Mouse (Mus musculus): ENCODE measurements around the gene Gm10719.
"Not testable (repeated sequence)": the region's sequence is repeated elsewhere in the genome, so short reads cannot be mapped to it uniquely, and the experiment has no call there.

The Gm10719 gene

GRCm38 (mm10) chr9:3025653-3026052 is 8.4 kb downstream of the Gm10719 start:
- peak; percentile 65 for DNase-seq (ENCODE audit: low spot score)

- DNase-seq (ENCODE audit: low spot score): not testable (repeated sequence)
These were observed 8.9 kb downstream of the Gm10719 start for GRCm38 (mm10) chr9:3026136-3026535.

GRCm38 (mm10) chr9:3026741-3027140 is 9.5 kb downstream of the Gm10719 start:
- DNase-seq (ENCODE audit: low spot score): not testable (repeated sequence)

GRCm38 (mm10) chr9:3027200-3027599 is 10.0 kb downstream of the Gm10719 start:
- not testable (repeated sequence) for DNase-seq (ENCODE audit: low spot score)

GRCm38 (mm10) chr9:3029276-3030000 is 12.2 kb downstream of the Gm10719 start:
- peak; percentile 26 for DNase-seq (ENCODE audit: low spot score)

- not testable (repeated sequence) for DNase-seq (ENCODE audit: low spot score)
These were observed 13.6 kb downstream of the Gm10719 start for GRCm38 (mm10) chr9:3030677-3031318.

GRCm38 (mm10) chr9:3034299-3034698 is 17.1 kb downstream of the Gm10719 start, which contains the start of gene Gm17535:
TSS of gene Gm17535 (plus strand) at chr9:3034599.
- DNase-seq (ENCODE audit: low spot score): not testable (repeated sequence)

GRCm38 (mm10) chr9:3036577-3036976 is 19.4 kb downstream of the Gm10719 start, which contains the start of gene Gm10715:
TSS of gene Gm10715 (plus strand) at chr9:3036877.
- not testable (repeated sequence) for DNase-seq (ENCODE audit: low spot score)

- not testable (repeated sequence) for DNase-seq (ENCODE audit: low spot score)
These were observed 21.0 kb downstream of the Gm10719 start for GRCm38 (mm10) chr9:3038161-3038560.

Data from layer of hippocampus, adult 9-10 months (tissue).